Mouse (Mus musculus) C2C12 (cell line): ENCODE results near the gene Pax7.

Experiments
- CTCF ChIP-seq: IDR thresholded peaks from one replicate; pipeline ENCODE4 v1.5.1; 2011; ENCODE audit not compliant: control insufficient read depth, insufficient read depth, insufficient read length
- FOSL1 ChIP-seq: IDR thresholded peaks from one replicate; pipeline ENCODE4 v1.8.0; 2011; ENCODE audit warnings: mild to moderate bottlenecking, low read length; ENCODE audit not compliant: poor library complexity, insufficient read depth, severe bottlenecking
- MAX ChIP-seq: IDR thresholded peaks from one replicate; pipeline ENCODE4 v1.6.1; 2011; ENCODE audit warnings: mild to moderate bottlenecking, control low read depth

GRCm38 (mm10) chr4:139747190-139747936, 86.0 kb downstream of the Pax7 start:
- TF ChIP-seq CTCF: no peak
- no peak for TF ChIP-seq MAX
- no peak for TF ChIP-seq FOSL1
